Mouse (Mus musculus) midbrain, embryonic 13.5 days (tissue): Measurements from ENCODE around the gene Hhipl1. TPM values are rescaled to one million over a fixed set of nuclear protein-coding genes. Genes with fewer than 3 reads are reported as not detected.

Source experiments
- ATAC-seq: fragments of 200-750 bp; cut with Nextera tagmentation; 2 replicates; pipeline ENCODE4 v1.8.0; 2017; ENCODE audit warnings: mild to moderate bottlenecking, moderate TSS enrichment, moderate library complexity
- H3K27ac ChIP-seq: fragments of 300-500 bp; sonication (generic); 2 replicates; pipeline ENCODE4 v1.5.1; 2015; ENCODE audit warnings: inconsistent platforms, mild to moderate bottlenecking, moderate library complexity
- H3K27me3 ChIP-seq: fragments of 300-500 bp; sonication (generic); 2 replicates; pipeline ENCODE4 v1.6.1; 2015; ENCODE audit warnings: mild to moderate bottlenecking, inconsistent platforms
- H3K36me3 ChIP-seq: fragments of 300-500 bp; sonication (generic); 2 replicates; pipeline ENCODE4 v1.6.1; 2015; ENCODE audit warnings: mild to moderate bottlenecking, inconsistent platforms
- H3K4me1 ChIP-seq: fragments of 300-500 bp; sonication (generic); replicated peaks from 2 replicates; pipeline ENCODE4 v1.6.1; 2015; ENCODE audit warnings: inconsistent platforms
- H3K4me2 ChIP-seq: fragments of 300-500 bp; sonication (generic); replicated peaks from 2 replicates; pipeline ENCODE4 v1.6.1; 2015; ENCODE audit warnings: moderate library complexity, mild to moderate bottlenecking, inconsistent platforms
- H3K4me3 ChIP-seq: fragments of 300-500 bp; sonication (generic); replicated peaks from 2 replicates; pipeline ENCODE4 v1.5.1; 2015; ENCODE audit warnings: mild to moderate bottlenecking, inconsistent platforms
- H3K9ac ChIP-seq: fragments of 300-500 bp; sonication (generic); replicated peaks from 2 replicates; pipeline ENCODE4 v1.6.1; 2015; ENCODE audit warnings: mild to moderate bottlenecking, inconsistent platforms
- H3K9me3 ChIP-seq: fragments of 300-500 bp; sonication (generic); 2 replicates; pipeline ENCODE4 v1.6.1; 2016; ENCODE audit warnings: mild to moderate bottlenecking, inconsistent platforms
- WGBS: fragments of 180-500 bp; shearing (Covaris S2); methylation state at CpG from one replicate; pipeline ENCODE4 v1.1.7; 2015; 5-methylcytosine and 5-hydroxymethylcytosine counted together
- polyA plus RNA-seq: library from polyadenylated mRNA; unstranded; fragments of >200 nt; fragmentation: Nextera tagmentation; extraction: Ambion mirVana; gene quantifications from 2 replicates; pipeline ENCODE4 v1.2.1, GENCODE M21; 2015

The Hhipl1 gene
- polyA plus RNA-seq, 1 experiment from 2014 or later = 2.9 TPM

GRCm38 (mm10) chr12:108271351-108272142, 34.5 kb upstream of the Hhipl1 start:
- H3K4me1 ChIP-seq = peaks cover 75% of the 10 kb centered on the region
- no peaks in the 10 kb centered on the region for H3K27me3 ChIP-seq
- H3K36me3 ChIP-seq = no peaks in the 10 kb centered on the region
- peak overlapping the region; percentile 85 for H3K9ac ChIP-seq
- H3K9me3 ChIP-seq = no peaks in the 10 kb centered on the region
- no peak for ATAC-seq
- H3K27ac ChIP-seq = peak overlapping the region; percentile 9; the same call in 1 of the 2 replicates
- peak overlapping the region; percentile 89 for H3K4me3 ChIP-seq
- H3K4me2 ChIP-seq = peak overlapping the region; percentile 99
- WGBS = 71% methylated on average over 16 of the region's 16 CpGs

- Histone ChIP-seq H3K27ac (no peak overlapping the region), H3K9ac (peak overlapping the region; percentile 85), H3K9me3 (no peaks in the 10 kb centered on the region), H3K4me1 (peaks cover 75% of the 10 kb centered on the region), H3K4me3 (peak overlapping the region; percentile 89), H3K36me3 (no peaks in the 10 kb centered on the region), H3K4me2 (peak overlapping the region; percentile 99), H3K27me3 (no peaks in the 10 kb centered on the region)
- 47% methylated on average over 7 of the region's 7 CpGs for WGBS
- ATAC-seq = no peak
Measured at GRCm38 (mm10) chr12:108272143-108272635, 33.9 kb upstream of the Hhipl1 start.

- Histone ChIP-seq H3K4me1 (peaks cover 78% of the 10 kb centered on the region), H3K4me2 (peak overlapping the region; percentile 99), H3K4me3 (peak overlapping the region; percentile 89), H3K27ac (peak overlapping the region; percentile 87), H3K9ac (peak overlapping the region; percentile 85), H3K36me3 (no peaks in the 10 kb centered on the region), H3K27me3 (no peaks in the 10 kb centered on the region), H3K9me3 (no peaks in the 10 kb centered on the region)
- 4% methylated on average over 21 of the region's 21 CpGs for WGBS
- no peak for ATAC-seq
Measured at GRCm38 (mm10) chr12:108273466-108274312, 32.4 kb upstream of the Hhipl1 start.

GRCm38 (mm10) chr12:108274313-108274595, 31.8 kb upstream of the Hhipl1 start:
- Histone ChIP-seq H3K27me3 (no peaks in the 10 kb centered on the region), H3K9me3 (no peaks in the 10 kb centered on the region), H3K4me2 (peak overlapping the region; percentile 99), H3K9ac (peak overlapping the region; percentile 85), H3K36me3 (no peaks in the 10 kb centered on the region), H3K27ac (peak overlapping the region; percentile 87), H3K4me3 (peak overlapping the region; percentile 89), H3K4me1 (peaks cover 78% of the 10 kb centered on the region)
- WGBS = 0% methylated on average over 35 of the region's 35 CpGs
- ATAC-seq = no peak

GRCm38 (mm10) chr12:108274661-108275507, 31.2 kb upstream of the Hhipl1 start, which contains the start of gene Ccdc85c:
Gene Ccdc85c, minus strand, starts transcription at chr12:108275425.
- ATAC-seq = peak; percentile 60
- Histone ChIP-seq H3K4me1 (peaks cover 71% of the 10 kb centered on the region), H3K9me3 (no peaks in the 10 kb centered on the region), H3K27me3 (no peaks in the 10 kb centered on the region), H3K9ac (peak within 1 kb of the TSS; percentile 94), H3K27ac (peak within 1 kb of the TSS; percentile 99), H3K4me2 (peak within 1 kb of the TSS; percentile 99), H3K4me3 (peak within 1 kb of the TSS; percentile 89), H3K36me3 (no peaks in the 10 kb centered on the region)
- under 1% methylated on average over 96 of the region's 120 CpGs for WGBS

- 1% methylated on average over 24 of the region's 37 CpGs for WGBS
Measured at GRCm38 (mm10) chr12:108275508-108275890, 30.6 kb upstream of the Hhipl1 start.

GRCm38 (mm10) chr12:108275920-108276822, 29.9 kb upstream of the Hhipl1 start:
- peak overlapping the region; percentile 81 for H3K4me2 ChIP-seq
- H3K4me1 ChIP-seq = peaks cover 58% of the 10 kb centered on the region
- no peaks in the 10 kb centered on the region for H3K27me3 ChIP-seq
- no peaks in the 10 kb centered on the region for H3K9me3 ChIP-seq
- ATAC-seq = 0 out of 2 replicates have a peak, but pooled peaks have one; percentile 0
- no peaks in the 10 kb centered on the region for H3K36me3 ChIP-seq
- peak overlapping the region; percentile 89 for H3K4me3 ChIP-seq
- WGBS = under 1% methylated on average over 44 of the region's 47 CpGs
- peak overlapping the region; percentile 99 for H3K27ac ChIP-seq
- H3K9ac ChIP-seq = peak overlapping the region; percentile 94

More at GRCm38 (mm10) chr12:108275508-108275890, 30.6 kb upstream of the Hhipl1 start:
- H3K27me3 ChIP-seq = no peaks in the 10 kb centered on the region
- H3K36me3 ChIP-seq = no peaks in the 10 kb centered on the region
- H3K9ac ChIP-seq = peak overlapping the region; percentile 94
- no peaks in the 10 kb centered on the region for H3K9me3 ChIP-seq
- H3K4me3 ChIP-seq = peak overlapping the region; percentile 89
- peak overlapping the region; percentile 81 for H3K4me2 ChIP-seq
- H3K27ac ChIP-seq = peak overlapping the region; percentile 99
- ATAC-seq = peak; percentile 92
- H3K4me1 ChIP-seq = peaks cover 65% of the 10 kb centered on the region

- Histone ChIP-seq H3K27ac (peak overlapping the region; percentile 99), H3K4me1 (peaks cover 46% of the 10 kb centered on the region), H3K27me3 (no peaks in the 10 kb centered on the region), H3K9me3 (no peaks in the 10 kb centered on the region), H3K9ac (peak overlapping the region; percentile 94), H3K36me3 (no peaks in the 10 kb centered on the region), H3K4me3 (peak overlapping the region; percentile 89), H3K4me2 (peak overlapping the region; percentile 81)
- WGBS = under 1% methylated on average over 12 of the region's 12 CpGs
- peak; percentile 1; the same call in 1 of the 2 replicates for ATAC-seq
Measured at GRCm38 (mm10) chr12:108277341-108277841, 28.7 kb upstream of the Hhipl1 start.

- H3K36me3 ChIP-seq = no peaks in the 10 kb centered on the region
- no peaks in the 10 kb centered on the region for H3K9me3 ChIP-seq
- H3K9ac ChIP-seq = peak overlapping the region; percentile 94; the same call in 1 of the 2 replicates
- 34% methylated on average over 15 of the region's 15 CpGs for WGBS
- peak overlapping the region; percentile 99 for H3K27ac ChIP-seq
- ATAC-seq = no peak
- peak overlapping the region; percentile 89; the same call in 1 of the 2 replicates for H3K4me3 ChIP-seq
- peak overlapping the region; percentile 81 for H3K4me2 ChIP-seq
- peaks cover 36% of the 10 kb centered on the region for H3K4me1 ChIP-seq
- no peaks in the 10 kb centered on the region for H3K27me3 ChIP-seq
Measured at GRCm38 (mm10) chr12:108278221-108278918, 27.7 kb upstream of the Hhipl1 start.
